Mouse (Mus musculus) embryonic facial prominence, embryonic 10.5 days (tissue): ENCODE measurements around the gene Ncoa3. TPM values are rescaled to one million over a fixed set of nuclear protein-coding genes. Genes with fewer than 3 reads are reported as not detected.
A peak's percentile ranks its signal among the peaks of the same experiment; 100 is the strongest.

ENCODE experiments used
- DNase-seq: peaks from one replicate; pipeline ENCODE4 v3.0.0-alpha.2; 2017; ENCODE audit warnings: low spot score
- H3K27ac ChIP-seq: fragments of 300-500 bp; sonication (generic); replicated peaks from 2 replicates; pipeline ENCODE4 v1.5.1; 2016; ENCODE audit warnings: mild to moderate bottlenecking
- H3K27me3 ChIP-seq: fragments of 300-500 bp; sonication (generic); replicated peaks from 2 replicates; pipeline ENCODE4 v1.6.1; 2016; ENCODE audit warnings: low read depth, mild to moderate bottlenecking; ENCODE audit not compliant: poor library complexity, severe bottlenecking
- H3K36me3 ChIP-seq: fragments of 300-500 bp; sonication (generic); replicated peaks from 2 replicates; pipeline ENCODE4 v1.6.1; 2016; ENCODE audit warnings: mild to moderate bottlenecking, moderate library complexity
- H3K4me1 ChIP-seq: fragments of 300-500 bp; sonication (generic); 2 replicates; pipeline ENCODE4 v1.6.1; 2016
- H3K4me3 ChIP-seq: fragments of 300-500 bp; sonication (generic); 2 replicates; pipeline ENCODE4 v1.5.1; 2016; ENCODE audit warnings: mild to moderate bottlenecking, moderate library complexity
- H3K9me3 ChIP-seq: fragments of 300-500 bp; sonication (generic); 2 replicates; pipeline ENCODE4 v1.6.1; 2016; ENCODE audit warnings: mild to moderate bottlenecking
- WGBS: fragments of 180-500 bp; shearing (Covaris S2); methylation state at CpG from one replicate; pipeline ENCODE4 v1.1.7; 2016; 5-methylcytosine and 5-hydroxymethylcytosine counted together
- polyA plus RNA-seq: library from polyadenylated mRNA; unstranded; fragments of >200 nt; fragmentation: Nextera tagmentation; extraction: Ambion mirVana; gene quantifications from 2 replicates; pipeline ENCODE4 v1.2.1, GENCODE M21; 2016

Ncoa3 gene
- polyA plus RNA-seq, 1 experiment from 2014 or later = 16.0 TPM

- H3K36me3 ChIP-seq = peaks cover 97% of the 10 kb centered on the region
- WGBS = 87% methylated on average over 5 of the region's 5 CpGs
- no peak for DNase-seq
Measured at GRCm38 (mm10) chr2:166107911-166108310, 115.5 kb downstream of the Ncoa3 start.

GRCm38 (mm10) chr2:166108326-166108725 lies 115.9 kb downstream of the Ncoa3 start:
- no peaks in the 10 kb centered on the region for H3K27me3 ChIP-seq
- peak overlapping the region; percentile 26; the same call in 1 of the 2 replicates for H3K27ac ChIP-seq
- no peaks in the 10 kb centered on the region for H3K9me3 ChIP-seq
- 22% methylated on average over 4 of the region's 4 CpGs for WGBS
- H3K4me3 ChIP-seq = no peak overlapping the region
- H3K36me3 ChIP-seq = peaks cover 97% of the 10 kb centered on the region
- H3K4me1 ChIP-seq = peaks cover 37% of the 10 kb centered on the region
- DNase-seq = peak; percentile 87

More at GRCm38 (mm10) chr2:166107911-166108310, 115.5 kb downstream of the Ncoa3 start:
- H3K4me3 ChIP-seq = no peak overlapping the region
- no peaks in the 10 kb centered on the region for H3K9me3 ChIP-seq
- no peaks in the 10 kb centered on the region for H3K27me3 ChIP-seq
- H3K4me1 ChIP-seq = peaks cover 40% of the 10 kb centered on the region
- H3K27ac ChIP-seq = no peak overlapping the region

GRCm38 (mm10) chr2:166110764-166111163 lies 118.3 kb downstream of the Ncoa3 start:
- Histone ChIP-seq H3K36me3 (peaks cover 97% of the 10 kb centered on the region), H3K27me3 (no peaks in the 10 kb centered on the region), H3K4me3 (no peak overlapping the region), H3K4me1 (peaks cover 28% of the 10 kb centered on the region), H3K9me3 (0 out of 2 replicates have a peak, but pooled peaks cover 1% of the 10 kb centered on the region), H3K27ac (no peak overlapping the region)
- no peak for DNase-seq
- WGBS = 83% methylated on average over 8 of the region's 8 CpGs

- Histone ChIP-seq H3K27me3 (no peaks in the 10 kb centered on the region), H3K4me1 (peaks cover 28% of the 10 kb centered on the region), H3K36me3 (peaks cover 97% of the 10 kb centered on the region), H3K9me3 (0 out of 2 replicates have a peak, but pooled peaks cover 2% of the 10 kb centered on the region), H3K27ac (no peak overlapping the region), H3K4me3 (no peak overlapping the region)
- no peak for DNase-seq
- 85% methylated on average over 2 of the region's 2 CpGs for WGBS
Measured at GRCm38 (mm10) chr2:166111238-166111637, 118.8 kb downstream of the Ncoa3 start.

GRCm38 (mm10) chr2:166111831-166112250 lies 119.4 kb downstream of the Ncoa3 start:
- Histone ChIP-seq H3K4me3 (no peak overlapping the region), H3K4me1 (peaks cover 28% of the 10 kb centered on the region), H3K27me3 (no peaks in the 10 kb centered on the region), H3K9me3 (0 out of 2 replicates have a peak, but pooled peaks cover 2% of the 10 kb centered on the region), H3K36me3 (peaks cover 97% of the 10 kb centered on the region), H3K27ac (peak overlapping the region; percentile 4; the same call in 1 of the 2 replicates)
- DNase-seq = no peak
- 51% methylated on average over 10 of the region's 10 CpGs for WGBS

GRCm38 (mm10) chr2:166112986-166113385 lies 120.5 kb downstream of the Ncoa3 start:
- H3K27ac ChIP-seq = no peak overlapping the region
- WGBS = 91% methylated on average over 11 of the region's 11 CpGs
- H3K27me3 ChIP-seq = no peaks in the 10 kb centered on the region
- H3K9me3 ChIP-seq = 0 out of 2 replicates have a peak, but pooled peaks cover 2% of the 10 kb centered on the region
- no peak overlapping the region for H3K4me3 ChIP-seq
- H3K36me3 ChIP-seq = peaks cover 97% of the 10 kb centered on the region
- H3K4me1 ChIP-seq = peaks cover 30% of the 10 kb centered on the region
- no peak for DNase-seq

- no peak overlapping the region for H3K4me3 ChIP-seq
- peaks cover 99% of the 10 kb centered on the region for H3K36me3 ChIP-seq
- 0 out of 2 replicates have a peak, but pooled peaks cover 2% of the 10 kb centered on the region for H3K9me3 ChIP-seq
- 91% methylated on average over 15 of the region's 15 CpGs for WGBS
- H3K4me1 ChIP-seq = peaks cover 20% of the 10 kb centered on the region
- no peaks in the 10 kb centered on the region for H3K27me3 ChIP-seq
- DNase-seq = no peak
- no peak overlapping the region for H3K27ac ChIP-seq
Measured at GRCm38 (mm10) chr2:166115571-166116277, 123.3 kb downstream of the Ncoa3 start.

GRCm38 (mm10) chr2:166116278-166116608 lies 123.8 kb downstream of the Ncoa3 start:
- H3K4me1 ChIP-seq = peaks cover 20% of the 10 kb centered on the region
- no peaks in the 10 kb centered on the region for H3K27me3 ChIP-seq
- peaks cover 99% of the 10 kb centered on the region for H3K36me3 ChIP-seq
- H3K9me3 ChIP-seq = 0 out of 2 replicates have a peak, but pooled peaks cover 2% of the 10 kb centered on the region
- no peak for DNase-seq
- 93% methylated on average over 7 of the region's 7 CpGs for WGBS
- H3K4me3 ChIP-seq = no peak overlapping the region
- no peak overlapping the region for H3K27ac ChIP-seq

- Histone ChIP-seq H3K27me3 (no peaks in the 10 kb centered on the region), H3K4me3 (no peak overlapping the region), H3K27ac (no peak overlapping the region), H3K9me3 (0 out of 2 replicates have a peak, but pooled peaks cover 2% of the 10 kb centered on the region), H3K36me3 (peaks cover 99% of the 10 kb centered on the region), H3K4me1 (peaks cover 23% of the 10 kb centered on the region)
- no peak for DNase-seq
- WGBS = 97% methylated on average over 16 of the region's 16 CpGs
Measured at GRCm38 (mm10) chr2:166116704-166117103, 124.3 kb downstream of the Ncoa3 start.

- Histone ChIP-seq H3K4me3 (no peak overlapping the region), H3K4me1 (peaks cover 10% of the 10 kb centered on the region), H3K27me3 (no peaks in the 10 kb centered on the region), H3K36me3 (peaks cover 99% of the 10 kb centered on the region), H3K27ac (no peak overlapping the region), H3K9me3 (0 out of 2 replicates have a peak, but pooled peaks cover 2% of the 10 kb centered on the region)
- 88% methylated on average over 2 of the region's 2 CpGs for WGBS
- DNase-seq = no peak
Measured at GRCm38 (mm10) chr2:166119992-166120391, 127.6 kb downstream of the Ncoa3 start.

- H3K9me3 ChIP-seq = no peaks in the 10 kb centered on the region
- peaks cover 99% of the 10 kb centered on the region for H3K36me3 ChIP-seq
- WGBS = 89% methylated on average over 14 of the region's 14 CpGs
- no peak overlapping the region for H3K27ac ChIP-seq
- no peak for DNase-seq
- H3K27me3 ChIP-seq = no peaks in the 10 kb centered on the region
- no peak overlapping the region for H3K4me3 ChIP-seq
- H3K4me1 ChIP-seq = peaks cover 22% of the 10 kb centered on the region
Measured at GRCm38 (mm10) chr2:166121681-166122355, 129.4 kb downstream of the Ncoa3 start.

GRCm38 (mm10) chr2:166122781-166123180 lies 130.3 kb downstream of the Ncoa3 start:
- no peak overlapping the region for H3K27ac ChIP-seq
- no peaks in the 10 kb centered on the region for H3K9me3 ChIP-seq
- H3K4me1 ChIP-seq = peaks cover 32% of the 10 kb centered on the region
- no peak for DNase-seq
- peaks cover 99% of the 10 kb centered on the region for H3K36me3 ChIP-seq
- 88% methylated on average over 6 of the region's 6 CpGs for WGBS
- H3K4me3 ChIP-seq = no peak overlapping the region
- no peaks in the 10 kb centered on the region for H3K27me3 ChIP-seq
